Mouse (Mus musculus): Measurements from ENCODE around the gene Nxpe5. TPM values are rescaled to one million over a fixed set of nuclear protein-coding genes. Genes with fewer than 3 reads are reported as not detected.

The Nxpe5 gene
- polyA plus RNA-seq, 1 experiment: 0.14 TPM

- no peak overlapping the region for H3K27ac ChIP-seq (ENCODE audit: control insufficient read depth, insufficient read depth, low read depth, low read length)
- TF ChIP-seq POLR2A (IDR thresholded peaks at IDR 0.05; ENCODE audit: control insufficient read depth, low read depth, low read length) (no peak), CTCF (IDR thresholded peaks at IDR 0.05; ENCODE audit: control insufficient read depth, insufficient read depth, insufficient replicate concordance, low read depth, low read length) (no peak)
- peaks cover 2% of the 10 kb centered on the region for H3K36me3 ChIP-seq (ENCODE audit: control insufficient read depth, insufficient read depth, low read length)
- no peak overlapping the region for H3K4me3 ChIP-seq (ENCODE audit: control insufficient read depth, low read depth, low read length)
- peaks cover 20% of the 10 kb centered on the region for H3K4me1 ChIP-seq (ENCODE audit: control insufficient read depth, insufficient read depth, low read length)
- H3K27me3 ChIP-seq (ENCODE audit: control insufficient read depth, insufficient read depth, low read length): no peaks in the 10 kb centered on the region
These were observed 52.3 kb downstream of the Nxpe5 start for GRCm38 (mm10) chr5:138277994-138278393.

- H3K27me3 ChIP-seq (ENCODE audit: control insufficient read depth, insufficient read depth, low read length): no peaks in the 10 kb centered on the region
- peaks cover 2% of the 10 kb centered on the region for H3K36me3 ChIP-seq (ENCODE audit: control insufficient read depth, insufficient read depth, low read length)
- H3K4me1 ChIP-seq (ENCODE audit: control insufficient read depth, insufficient read depth, low read length): peaks cover 20% of the 10 kb centered on the region
- TF ChIP-seq POLR2A (IDR thresholded peaks at IDR 0.05; ENCODE audit: control insufficient read depth, low read depth, low read length) (no peak), CTCF (IDR thresholded peaks at IDR 0.05; ENCODE audit: control insufficient read depth, insufficient read depth, insufficient replicate concordance, low read depth, low read length) (no peak)
- H3K4me3 ChIP-seq (ENCODE audit: control insufficient read depth, low read depth, low read length): peak within 1 kb of the TSS; percentile 98
- H3K27ac ChIP-seq (ENCODE audit: control insufficient read depth, insufficient read depth, low read depth, low read length): peak within 1 kb of the TSS; percentile 98
These were observed 54.1 kb downstream of the Nxpe5 start, which contains the start of the genes Gm43720, Gpc2 and Stag3 for GRCm38 (mm10) chr5:138279585-138280424. TSS of gene Gm43720 (minus strand) at chr5:138279958. TSS of gene Gpc2 (minus strand) at chr5:138280005. TSS of gene Stag3 (plus strand) at chr5:138280240.

- Histone ChIP-seq H3K27me3 (ENCODE audit: control insufficient read depth, insufficient read depth, low read length) (no peaks in the 10 kb centered on the region), H3K27ac (ENCODE audit: control insufficient read depth, insufficient read depth, low read depth, low read length) (peak overlapping the region; percentile 98), H3K4me3 (ENCODE audit: control insufficient read depth, low read depth, low read length) (peak overlapping the region; percentile 98), H3K4me1 (ENCODE audit: control insufficient read depth, insufficient read depth, low read length) (peaks cover 17% of the 10 kb centered on the region), H3K36me3 (ENCODE audit: control insufficient read depth, insufficient read depth, low read length) (peaks cover 2% of the 10 kb centered on the region)
- no peak for TF ChIP-seq CTCF (IDR thresholded peaks at IDR 0.05; ENCODE audit: control insufficient read depth, insufficient read depth, insufficient replicate concordance, low read depth, low read length)
- TF ChIP-seq POLR2A (IDR thresholded peaks at IDR 0.05; ENCODE audit: control insufficient read depth, low read depth, low read length): peak; percentile 91
These were observed 54.7 kb downstream of the Nxpe5 start for GRCm38 (mm10) chr5:138280425-138280768.

- TF ChIP-seq CTCF (IDR thresholded peaks at IDR 0.05; ENCODE audit: control insufficient read depth, insufficient read depth, insufficient replicate concordance, low read depth, low read length) (no peak), POLR2A (IDR thresholded peaks at IDR 0.05; ENCODE audit: control insufficient read depth, low read depth, low read length) (no peak)
- Histone ChIP-seq H3K27ac (ENCODE audit: control insufficient read depth, insufficient read depth, low read depth, low read length) (peak overlapping the region; percentile 98), H3K36me3 (ENCODE audit: control insufficient read depth, insufficient read depth, low read length) (peaks cover 2% of the 10 kb centered on the region), H3K27me3 (ENCODE audit: control insufficient read depth, insufficient read depth, low read length) (no peaks in the 10 kb centered on the region), H3K4me1 (ENCODE audit: control insufficient read depth, insufficient read depth, low read length) (peaks cover 12% of the 10 kb centered on the region), H3K4me3 (ENCODE audit: control insufficient read depth, low read depth, low read length) (peak overlapping the region; percentile 98)
These were observed 55.1 kb downstream of the Nxpe5 start for GRCm38 (mm10) chr5:138280829-138281228.

- peak overlapping the region; percentile 72 for H3K4me3 ChIP-seq (ENCODE audit: control insufficient read depth, low read depth, low read length)
- no peak overlapping the region for H3K27ac ChIP-seq (ENCODE audit: control insufficient read depth, insufficient read depth, low read depth, low read length)
- TF ChIP-seq POLR2A (IDR thresholded peaks at IDR 0.05; ENCODE audit: control insufficient read depth, low read depth, low read length) (no peak), CTCF (IDR thresholded peaks at IDR 0.05; ENCODE audit: control insufficient read depth, insufficient read depth, insufficient replicate concordance, low read depth, low read length) (no peak)
- peaks cover 12% of the 10 kb centered on the region for H3K4me1 ChIP-seq (ENCODE audit: control insufficient read depth, insufficient read depth, low read length)
- no peaks in the 10 kb centered on the region for H3K27me3 ChIP-seq (ENCODE audit: control insufficient read depth, insufficient read depth, low read length)
- peaks cover 4% of the 10 kb centered on the region for H3K36me3 ChIP-seq (ENCODE audit: control insufficient read depth, insufficient read depth, low read length)
These were observed 56.1 kb downstream of the Nxpe5 start for GRCm38 (mm10) chr5:138281798-138282197.

- Histone ChIP-seq H3K4me1 (ENCODE audit: control insufficient read depth, insufficient read depth, low read length) (peaks cover 12% of the 10 kb centered on the region), H3K36me3 (ENCODE audit: control insufficient read depth, insufficient read depth, low read length) (peaks cover 4% of the 10 kb centered on the region)
These were observed 57.8 kb downstream of the Nxpe5 start for GRCm38 (mm10) chr5:138283540-138283939.

GRCm38 (mm10) chr5:138287861-138288260 is 62.2 kb downstream of the Nxpe5 start:
- TF ChIP-seq CTCF (IDR thresholded peaks at IDR 0.05; ENCODE audit: control insufficient read depth, insufficient read depth, insufficient replicate concordance, low read depth, low read length) (no peak), POLR2A (IDR thresholded peaks at IDR 0.05; ENCODE audit: control insufficient read depth, low read depth, low read length) (no peak)
- Histone ChIP-seq H3K36me3 (ENCODE audit: control insufficient read depth, insufficient read depth, low read length) (peaks cover 3% of the 10 kb centered on the region), H3K27me3 (ENCODE audit: control insufficient read depth, insufficient read depth, low read length) (no peaks in the 10 kb centered on the region), H3K4me1 (ENCODE audit: control insufficient read depth, insufficient read depth, low read length) (no peaks in the 10 kb centered on the region), H3K4me3 (ENCODE audit: control insufficient read depth, low read depth, low read length) (no peak overlapping the region), H3K27ac (ENCODE audit: control insufficient read depth, insufficient read depth, low read depth, low read length) (no peak overlapping the region)

More at GRCm38 (mm10) chr5:138283540-138283939, 57.8 kb downstream of the Nxpe5 start:
- Histone ChIP-seq H3K27ac (ENCODE audit: control insufficient read depth, insufficient read depth, low read depth, low read length) (no peak overlapping the region), H3K4me3 (ENCODE audit: control insufficient read depth, low read depth, low read length) (no peak overlapping the region), H3K27me3 (ENCODE audit: control insufficient read depth, insufficient read depth, low read length) (no peaks in the 10 kb centered on the region)
- TF ChIP-seq CTCF (IDR thresholded peaks at IDR 0.05; ENCODE audit: control insufficient read depth, insufficient read depth, insufficient replicate concordance, low read depth, low read length) (no peak), POLR2A (IDR thresholded peaks at IDR 0.05; ENCODE audit: control insufficient read depth, low read depth, low read length) (no peak)
